Mouse (Mus musculus) CH12.LX (cell line): ENCODE measurements at regions not wholly inside any gene's neighbourhood (a gene's known extent, or its start where the extent isn't known, plus 50 kb on each side); places are given as distances from the start of the nearest gene placed in this dataset.

Source experiments
- DNase-seq: peaks from one replicate; pipeline ENCODE4 v3.0.0-alpha.2; 2013; ENCODE audit errors: extremely low read depth
- H3K27ac ChIP-seq: 2 replicates; pipeline ENCODE4 v1.5.1; 2012; ENCODE audit warnings: low read depth, mild to moderate bottlenecking, control low read depth, moderate library complexity; ENCODE audit not compliant: insufficient read depth
- H3K27me3 ChIP-seq: replicated peaks from 2 replicates; pipeline ENCODE3; 2012; ENCODE audit warnings: inconsistent platforms
- H3K36me3 ChIP-seq, 2 experiments: replicated peaks in 1 of 2; 2 replicates each; pipeline versions ENCODE3 to v1.6.1; 2012; ENCODE audit warnings: inconsistent platforms in 1 of 2, low read length in 1 of 2, mild to moderate bottlenecking in 1 of 2, mixed read lengths in 1 of 2, moderate library complexity in 1 of 2; ENCODE audit not compliant: control insufficient read depth in 1 of 2, insufficient read depth in 1 of 2
- H3K4me1 ChIP-seq, 2 experiments: 2 replicates each; pipeline ENCODE4 v1.6.1; 2012; ENCODE audit warnings: inconsistent platforms in 1 of 2, moderate library complexity in 1 of 2; ENCODE audit not compliant: insufficient read depth in 2 of 2, control insufficient read depth in 1 of 2
- H3K4me2 ChIP-seq: 2 replicates; pipeline ENCODE4 v1.6.1; 2012; ENCODE audit warnings: low read depth, mild to moderate bottlenecking, control low read depth; ENCODE audit not compliant: poor library complexity, insufficient read depth, severe bottlenecking
- H3K4me3 ChIP-seq, 3 experiments: fragments of 150-350 bp in 1 of 3; sonication (generic) in 1 of 3; replicated peaks in 1 of 3; 2 replicates each; pipeline versions ENCODE3 to v1.5.1; 2011 to 2012; ENCODE audit warnings: low read depth in 2 of 3, low read length in 2 of 3, mild to moderate bottlenecking in 2 of 3, moderate library complexity in 2 of 3, control low read depth in 1 of 3, improper control_type of control experiment in 1 of 3, inconsistent platforms in 1 of 3, mixed read lengths in 1 of 3; ENCODE audit not compliant: poor library complexity in 1 of 3
- H3K79me2 ChIP-seq: replicated peaks from 2 replicates; pipeline ENCODE4 v1.6.1; 2012; ENCODE audit warnings: mild to moderate bottlenecking, moderate library complexity; ENCODE audit not compliant: control insufficient read depth, poor library complexity, insufficient read depth, severe bottlenecking; ENCODE audit errors: extremely low read depth
- H3K9ac ChIP-seq: 2 replicates; pipeline ENCODE4 v1.6.1; 2012; ENCODE audit warnings: low read depth, mild to moderate bottlenecking, control low read depth, moderate library complexity; ENCODE audit not compliant: insufficient read depth
- H3K9me3 ChIP-seq: replicated peaks from 2 replicates; pipeline ENCODE3; 2012; ENCODE audit warnings: low read length, inconsistent platforms, mixed read lengths
- CHD1 ChIP-seq: IDR thresholded peaks from 2 replicates; pipeline ENCODE4 v1.6.1; 2012; ENCODE audit warnings: low read depth, low read length, improper control_type of control experiment, inconsistent platforms
- CTCF ChIP-seq, 2 experiments: IDR thresholded peaks in 1 of 2; conservative IDR thresholded peaks in 1 of 2; 2 replicates each; pipeline ENCODE4 v1.5.1; 2011 to 2012; ENCODE audit warnings: low read depth in 2 of 2, low read length in 2 of 2, improper control_type of control experiment in 1 of 2, inconsistent platforms in 1 of 2, mild to moderate bottlenecking in 1 of 2, moderate library complexity in 1 of 2
- E2F4 ChIP-seq: IDR thresholded peaks from 2 replicates; pipeline ENCODE4 v1.6.1; 2011; ENCODE audit warnings: low read depth, low read length, improper control_type of control experiment; ENCODE audit not compliant: insufficient replicate concordance
- ELF1 ChIP-seq: IDR thresholded peaks from 2 replicates; pipeline ENCODE4 v1.6.1; 2014; ENCODE audit warnings: low read depth, mild to moderate bottlenecking, inconsistent platforms, low read length, improper control_type of control experiment
- EP300 ChIP-seq: IDR thresholded peaks from 2 replicates; pipeline ENCODE4 v1.6.1; 2011; ENCODE audit warnings: low read length, improper control_type of control experiment
- ETS1 ChIP-seq: conservative IDR thresholded peaks from 2 replicates; pipeline ENCODE4 v1.6.1; 2012; ENCODE audit warnings: low read depth, mild to moderate bottlenecking, inconsistent platforms, low read length, improper control_type of control experiment, moderate library complexity
- HCFC1 ChIP-seq: IDR thresholded peaks from 2 replicates; pipeline ENCODE4 v1.6.1; 2012; ENCODE audit warnings: low read depth, mild to moderate bottlenecking, inconsistent platforms, low read length, improper control_type of control experiment
- IRF4 ChIP-seq: IDR thresholded peaks from 2 replicates; pipeline ENCODE4 v1.6.1; 2014; ENCODE audit warnings: low read depth, mild to moderate bottlenecking, inconsistent platforms, low read length, improper control_type of control experiment
- JUN ChIP-seq: IDR thresholded peaks from 2 replicates; pipeline ENCODE4 v1.6.1; 2011; ENCODE audit warnings: low read depth, mild to moderate bottlenecking, low read length, improper control_type of control experiment, moderate library complexity; ENCODE audit not compliant: insufficient read depth
- JUND ChIP-seq: conservative IDR thresholded peaks from 2 replicates; pipeline ENCODE4 v1.6.1; 2011; ENCODE audit warnings: low read depth, low read length, improper control_type of control experiment
- KAT2A ChIP-seq: IDR thresholded peaks from 2 replicates; pipeline ENCODE4 v1.6.1; 2012; ENCODE audit warnings: low read length, improper control_type of control experiment, inconsistent platforms; ENCODE audit not compliant: insufficient replicate concordance
- MAZ ChIP-seq: IDR thresholded peaks from 2 replicates; pipeline ENCODE4 v1.6.1; 2012; ENCODE audit warnings: low read depth, mild to moderate bottlenecking, inconsistent platforms, low read length, improper control_type of control experiment, moderate library complexity
- MEF2A ChIP-seq: IDR thresholded peaks from 2 replicates; pipeline ENCODE4 v1.6.1; 2014; ENCODE audit warnings: low read depth, mild to moderate bottlenecking, inconsistent platforms, low read length, improper control_type of control experiment, borderline replicate concordance
- MXI1 ChIP-seq: IDR thresholded peaks from 2 replicates; pipeline ENCODE4 v1.6.1; 2011; ENCODE audit warnings: mild to moderate bottlenecking, low read depth, low read length, improper control_type of control experiment
- MYC ChIP-seq: IDR thresholded peaks from 2 replicates; pipeline ENCODE4 v1.6.1; 2011; ENCODE audit warnings: low read depth, mild to moderate bottlenecking, improper control_type of control experiment, low read length
- NELFE ChIP-seq: IDR thresholded peaks from 2 replicates; pipeline ENCODE4 v1.6.1; 2011; ENCODE audit warnings: low read depth, low read length, improper control_type of control experiment
- PAX5 ChIP-seq: IDR thresholded peaks from 2 replicates; pipeline ENCODE4 v1.6.1; 2012; ENCODE audit warnings: low read length, inconsistent platforms, mixed read lengths
- POLR2A ChIP-seq: IDR thresholded peaks from 2 replicates; pipeline ENCODE4 v1.6.1; 2011; ENCODE audit warnings: low read depth, mild to moderate bottlenecking, improper control_type of control experiment, low read length
- POLR2AphosphoS2 ChIP-seq: IDR thresholded peaks from 2 replicates; pipeline ENCODE4 v1.6.1; 2011; ENCODE audit warnings: low read depth, low read length, improper control_type of control experiment
- RAD21 ChIP-seq: IDR thresholded peaks from 2 replicates; pipeline ENCODE4 v1.6.1; 2011; ENCODE audit warnings: low read depth, mild to moderate bottlenecking, low read length, improper control_type of control experiment, moderate library complexity
- RCOR1 ChIP-seq: conservative IDR thresholded peaks from 2 replicates; pipeline ENCODE4 v1.6.1; 2012; ENCODE audit warnings: low read depth, mild to moderate bottlenecking, inconsistent platforms, low read length, improper control_type of control experiment
- SIN3A ChIP-seq: IDR thresholded peaks from 2 replicates; pipeline ENCODE4 v1.6.1; 2012; ENCODE audit warnings: low read length, improper control_type of control experiment, inconsistent platforms
- SMC3 ChIP-seq: IDR thresholded peaks from 2 replicates; pipeline ENCODE4 v1.6.1; 2011; ENCODE audit warnings: low read depth, low read length, improper control_type of control experiment
- TBP ChIP-seq: conservative IDR thresholded peaks from 2 replicates; pipeline ENCODE4 v1.6.1; 2011; ENCODE audit warnings: low read depth, low read length, improper control_type of control experiment
- TCF12 ChIP-seq: IDR thresholded peaks from 2 replicates; pipeline ENCODE4 v1.6.1; 2014; ENCODE audit warnings: low read depth, mild to moderate bottlenecking, inconsistent platforms, low read length, improper control_type of control experiment
- UBTF ChIP-seq: IDR thresholded peaks from 2 replicates; pipeline ENCODE4 v1.6.1; 2012; ENCODE audit warnings: low read depth, mild to moderate bottlenecking, inconsistent platforms, low read length, improper control_type of control experiment, moderate library complexity
- USF2 ChIP-seq: conservative IDR thresholded peaks from 2 replicates; pipeline ENCODE4 v1.6.1; 2011; ENCODE audit warnings: low read depth, low read length, improper control_type of control experiment
- ZKSCAN1 ChIP-seq: IDR thresholded peaks from 2 replicates; pipeline ENCODE4 v1.6.1; 2012; ENCODE audit warnings: low read depth, inconsistent platforms, low read length, improper control_type of control experiment, borderline replicate concordance
- ZMIZ1 ChIP-seq: IDR thresholded peaks from 2 replicates; pipeline ENCODE4 v1.6.1; 2012; ENCODE audit warnings: low read depth, mild to moderate bottlenecking, inconsistent platforms, low read length, improper control_type of control experiment
- ZNF384 ChIP-seq: IDR thresholded peaks from 2 replicates; pipeline ENCODE4 v1.6.1; 2012; ENCODE audit warnings: low read depth, low read length, improper control_type of control experiment, inconsistent platforms
- dilution Hi-C: fragments of 300-500 bp; cut with MboI; formaldehyde crosslinking; loops from 2 replicates; pipeline ENCODE4 v1.14.3; 2020; ENCODE audit warnings: low sequenced_read_pairs; ENCODE audit not compliant: extremely low pct_unique_long_range_greater_than_20kb, extremely low pct_ligation_motif_present
- in situ Hi-C: fragments of 300-500 bp; cut with MboI; formaldehyde crosslinking; loops from 3 replicates; pipeline ENCODE4 v1.14.3; 2019; ENCODE audit warnings: low sequenced_read_pairs, low pct_ligation_motif_present, low pct_unique_long_range_greater_than_20kb, mixed read lengths

GRCm38 (mm10) chr17:27349432-27349831, 145.2 kb upstream of the Lemd2 start:
- no peak overlapping the region for H3K4me3 ChIP-seq
- DNase-seq = no peak
- in situ Hi-C loops = no loop called here
- dilution Hi-C loops = no loop called here
- H3K27ac ChIP-seq = no peak overlapping the region
- H3K9me3 ChIP-seq = peaks cover 7% of the 10 kb centered on the region
- H3K36me3 ChIP-seq = no peaks in the 10 kb centered on the region
- H3K27me3 ChIP-seq = peaks cover 32% of the 10 kb centered on the region
- H3K4me2 ChIP-seq = no peak overlapping the region
- no peaks in the 10 kb centered on the region for H3K4me1 ChIP-seq
- no peak for TF ChIP-seq ZNF384
- TF ChIP-seq E2F4 = no peak
- no peak for TF ChIP-seq TCF12
- TF ChIP-seq JUN = no peak
- no peak for TF ChIP-seq ZKSCAN1
- no peak for TF ChIP-seq ETS1
- no peak for TF ChIP-seq POLR2A
- TF ChIP-seq MEF2A = no peak
- TF ChIP-seq SMC3 = no peak
- TF ChIP-seq RCOR1 = no peak
- TF ChIP-seq HCFC1 = no peak
- no peak for TF ChIP-seq NELFE
- H3K9ac ChIP-seq = no peak overlapping the region
- H3K79me2 ChIP-seq = no peaks in the 10 kb centered on the region

DNA sequence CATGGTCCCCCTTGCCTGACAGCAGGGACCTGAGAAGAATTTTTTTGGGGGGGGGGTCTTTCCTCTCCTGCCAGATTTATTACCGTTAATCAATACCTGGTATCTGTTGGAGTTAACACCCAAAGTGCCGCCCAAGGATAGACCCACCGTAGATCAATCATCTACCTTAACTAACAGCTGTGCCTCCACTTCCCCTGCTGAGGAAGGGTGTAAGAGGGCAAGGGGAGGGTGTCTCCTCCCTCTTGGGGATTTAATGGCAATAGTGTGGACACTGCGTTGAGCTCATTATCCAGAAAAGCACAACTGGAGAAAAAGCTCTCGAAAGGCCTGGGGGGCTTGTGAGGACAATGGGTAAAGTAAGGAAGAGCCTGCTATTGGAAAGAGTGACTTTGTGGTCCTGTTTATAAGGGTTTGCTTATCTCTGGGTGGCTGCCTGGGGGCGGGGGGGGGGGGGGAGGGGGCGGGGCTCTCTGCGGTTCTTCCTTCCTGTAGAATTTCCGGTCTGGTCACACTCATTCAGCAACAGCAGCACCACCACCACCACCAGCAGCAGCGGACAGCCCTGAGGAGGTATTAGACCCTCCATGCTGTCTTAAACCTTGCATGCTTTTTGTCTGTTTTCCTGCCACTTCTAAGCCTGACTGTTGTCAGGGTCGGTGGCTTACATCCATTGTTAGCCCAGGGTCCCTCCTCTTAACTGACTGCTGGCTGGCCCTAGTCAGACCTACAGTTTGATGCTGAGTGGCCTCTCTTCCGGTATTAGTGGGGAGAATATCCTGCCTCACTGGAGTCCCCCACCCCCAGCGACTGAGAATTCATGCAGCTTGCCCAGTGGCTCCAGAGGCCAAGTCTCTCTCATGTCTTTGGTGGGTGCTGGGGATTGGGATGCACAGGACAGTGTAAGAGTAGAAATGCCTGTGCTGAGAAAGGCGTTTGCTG, 138.0 kb upstream of the Lemd2 start:
- peak overlapping the region; percentile 61 for H3K9ac ChIP-seq
- H3K27ac ChIP-seq = peak overlapping the region; percentile 8; the same call in 1 of the 2 replicates
- no peaks in the 10 kb centered on the region for H3K36me3 ChIP-seq
- H3K4me3 ChIP-seq = peak overlapping the region; percentile 49 to 67 (median 66)
- H3K27me3 ChIP-seq = peaks cover 42% of the 10 kb centered on the region
- DNase-seq = peak; percentile 38
- dilution Hi-C loops (no loop called here), in situ Hi-C loops (no loop called here)
- H3K4me1 ChIP-seq = peaks cover 5 to 14% of the 10 kb centered on the region in 2 experiments; a peak in 3 of 4 replicates
- no peak for TF ChIP-seq ZMIZ1
- TF ChIP-seq CTCF (conservative IDR thresholded peaks at IDR 0.05 in 1 of 2, IDR thresholded peaks at IDR 0.05 in 1 of 2; ENCODE audit: low read depth in 2 of 2, low read length in 2 of 2) = no peak
- peak; percentile 71 for TF ChIP-seq NELFE
- no peak for TF ChIP-seq USF2
- TF ChIP-seq POLR2AphosphoS2 = no peak
- no peak for TF ChIP-seq PAX5
- peak; percentile 52 for TF ChIP-seq HCFC1
- TF ChIP-seq ELF1 = peak; percentile 43; the same call in 1 of the 2 replicates
- no peak for TF ChIP-seq MYC
- TF ChIP-seq JUND = no peak
- no peak for TF ChIP-seq UBTF
- TF ChIP-seq MAZ = 0 out of 2 replicates have a peak, but pooled peaks have one; percentile 33
- no peak for TF ChIP-seq CHD1
- peak; percentile 34; the same call in 1 of the 2 replicates for TF ChIP-seq IRF4
- TF ChIP-seq SIN3A = no peak
- TF ChIP-seq RAD21 = no peak
- TF ChIP-seq POLR2A = peak; percentile 83
- no peak; the same call in 1 of the 2 replicates for TF ChIP-seq EP300
- no peak for TF ChIP-seq MXI1
- no peak for TF ChIP-seq E2F4
- no peak for TF ChIP-seq KAT2A
- peak; percentile 59; the same call in 1 of the 2 replicates for TF ChIP-seq TCF12
- peak; percentile 78 for TF ChIP-seq TBP
- no peak for TF ChIP-seq ETS1
- no peaks in the 10 kb centered on the region for H3K9me3 ChIP-seq
- no peaks in the 10 kb centered on the region for H3K79me2 ChIP-seq
- H3K4me2 ChIP-seq = peak overlapping the region; percentile 56
